Mouse (Mus musculus) ovary, adult 10 weeks (tissue): ENCODE data around the gene Clstn3. TPM values are rescaled to one million over a fixed set of nuclear protein-coding genes. Genes with fewer than 3 reads are reported as not detected.

ENCODE experiments used
- polyA plus RNA-seq: library from polyadenylated mRNA; stranded (reverse); fragments of 350-450 nt; fragmentation: Illumina TruSeq; extraction: RNeasy Lipid Tissue Mini Kit (QIAGEN cat#74804); gene quantifications from one replicate; pipeline ENCODE4 v1.2.3, GENCODE M21; 2014

Clstn3 gene
- polyA plus RNA-seq: 0.97 TPM

DNA sequence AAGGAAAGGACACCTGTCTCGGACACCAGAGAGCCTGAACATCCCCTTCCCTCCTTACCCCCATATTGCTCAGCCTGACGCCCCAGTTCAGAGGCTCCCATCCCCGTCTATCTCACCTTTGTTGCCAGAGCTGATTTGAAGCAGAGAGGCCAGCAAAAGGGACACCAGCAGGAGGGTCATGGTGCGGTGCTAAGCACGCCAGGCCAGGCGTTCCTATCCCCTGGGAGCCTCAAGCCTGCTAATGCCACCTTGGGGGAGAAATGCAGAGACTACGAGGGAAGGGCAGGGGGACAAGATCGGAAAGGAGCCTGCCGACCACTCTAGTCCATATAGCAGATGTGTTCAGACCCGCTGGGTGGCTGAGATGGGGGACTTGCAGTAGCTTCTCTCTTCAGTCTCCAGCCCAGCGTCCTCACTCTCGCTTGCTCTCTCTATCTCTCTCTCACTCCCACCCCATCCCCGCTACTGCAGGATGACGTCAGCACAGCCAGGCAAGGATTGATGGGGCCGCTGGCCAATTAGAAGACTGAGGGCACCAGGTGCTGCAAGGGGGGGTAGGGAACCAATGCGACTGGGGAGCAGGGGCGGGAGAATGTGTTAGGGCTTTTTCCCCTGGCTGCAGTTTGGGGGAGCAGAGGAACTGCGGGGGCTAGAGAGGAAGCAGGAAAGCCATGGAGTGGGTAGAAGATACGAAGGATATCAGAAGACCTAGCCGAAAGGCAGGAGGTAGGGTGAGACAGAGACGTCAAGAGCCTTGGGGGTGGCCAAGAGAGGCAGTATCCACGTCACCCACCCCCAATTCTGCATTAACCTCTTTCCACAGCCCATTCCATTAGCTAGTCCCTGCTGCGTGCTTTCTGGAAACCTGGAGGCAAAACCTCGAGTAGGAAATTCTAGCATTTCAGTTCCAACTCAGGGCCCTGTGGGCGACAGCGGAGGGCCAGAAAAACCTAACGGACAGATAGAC, at the start of gene Clstn3:
Clstn3 (minus strand) TSS at position 490 of the 967 bp plus-strand sequence.

DNA sequence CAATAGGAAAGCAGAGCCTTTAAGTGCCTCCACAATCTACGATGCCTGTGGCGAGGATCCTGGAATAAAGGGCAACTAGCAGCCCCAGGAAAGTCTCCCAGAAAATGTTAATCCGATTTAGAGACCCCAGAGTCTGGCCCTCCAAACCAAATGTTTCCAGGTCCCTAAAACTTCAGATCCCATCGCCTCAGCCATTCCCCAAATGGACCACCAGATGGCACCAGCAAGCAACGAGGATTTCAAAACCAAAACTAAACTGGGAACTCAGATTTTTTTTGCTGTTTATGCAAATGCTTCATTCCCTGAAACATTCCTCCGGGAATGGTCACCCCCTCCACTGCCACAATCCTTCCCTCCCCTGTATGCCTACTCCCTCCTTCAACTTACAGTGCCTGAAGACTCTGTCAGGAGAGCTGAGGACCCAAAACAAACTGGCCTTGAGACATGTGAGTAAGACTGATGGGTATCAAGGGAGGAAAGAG, 47.8 kb upstream of the Clstn3 start, which contains the start of gene C1ra:
C1ra (plus strand) TSS at position 51 of the 482 bp plus-strand sequence.

DNA sequence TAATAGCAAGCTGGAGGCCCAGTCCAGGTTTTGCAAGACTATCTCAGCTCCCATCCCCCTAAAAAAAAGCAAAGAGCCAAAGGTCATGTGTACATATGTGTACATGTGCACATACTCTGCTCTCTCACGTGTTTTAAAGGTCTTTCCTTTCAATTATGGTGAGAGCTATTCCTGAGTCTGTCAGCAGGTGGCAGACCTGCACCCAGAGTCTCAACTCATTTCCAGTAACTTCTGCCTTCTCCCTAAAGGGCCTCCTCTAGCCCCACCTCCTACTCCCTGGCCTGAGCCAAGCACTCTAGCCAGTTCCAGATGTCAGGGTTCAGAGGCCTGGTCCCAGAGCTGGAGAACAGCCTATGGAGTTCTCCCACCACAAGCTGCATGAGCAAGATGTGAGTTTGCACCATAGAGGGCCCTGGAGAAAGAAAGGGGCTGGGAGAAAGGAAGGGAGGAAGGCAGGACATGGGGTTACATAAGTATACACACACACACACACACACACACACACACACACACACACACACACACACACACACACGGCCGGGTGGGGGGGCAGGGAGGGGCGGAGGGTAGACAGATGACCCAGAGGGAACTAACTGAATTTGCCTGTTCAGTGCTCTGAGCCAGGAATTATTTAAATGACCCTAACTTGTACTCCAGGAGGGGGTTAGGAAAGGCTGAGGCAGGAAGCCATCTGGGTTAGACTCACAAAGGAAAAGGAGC, 28.4 kb upstream of the Clstn3 start, which contains the start of gene C1rl:
C1rl (plus strand) TSS at position 272 of the 720 bp plus-strand sequence.

DNA sequence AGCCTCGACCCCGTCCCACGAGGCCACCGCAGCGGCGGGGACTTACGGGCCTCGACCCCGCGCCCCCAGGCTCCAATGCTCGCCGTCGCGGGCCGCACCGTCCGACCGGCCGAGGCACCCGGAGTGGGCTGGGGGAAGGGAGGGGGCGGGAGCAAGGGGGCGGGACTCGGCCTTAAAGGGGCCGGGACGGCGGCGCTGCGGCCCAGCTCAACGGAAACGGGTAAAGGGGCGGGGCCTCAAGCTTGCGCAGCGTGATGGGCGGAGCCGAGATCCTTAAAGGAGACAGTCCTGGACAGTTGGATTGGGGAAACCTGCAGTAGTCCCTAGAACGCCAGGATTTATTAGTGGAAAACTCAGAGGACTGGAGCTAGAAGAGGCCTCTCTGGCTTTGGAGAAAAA, 49.7 kb downstream of the Clstn3 start, which contains the start of gene Pex5:
Pex5 (minus strand) TSS at position 141 of the 399 bp plus-strand sequence.

Other genes starting within 250 kb of the Clstn3 start
- not detected for gene Vmn2r27, start 232.9 kb downstream of the Clstn3 start, polyA plus RNA-seq
- gene Cd163, start 160.1 kb downstream of the Clstn3 start, polyA plus RNA-seq: 4.0 TPM
- 8.8 TPM for gene Pex5, start 49.7 kb downstream of the Clstn3 start, polyA plus RNA-seq
- 3.4 TPM for gene C1rl, start 28.3 kb upstream of the Clstn3 start, polyA plus RNA-seq
- 29.5 TPM for gene C1ra, start 47.6 kb upstream of the Clstn3 start, polyA plus RNA-seq
- 221 TPM for gene C1s1, start 77.6 kb upstream of the Clstn3 start, polyA plus RNA-seq
- not detected for gene C1rb, start 105.5 kb upstream of the Clstn3 start, polyA plus RNA-seq
- gene C1s2, start 171.3 kb upstream of the Clstn3 start, polyA plus RNA-seq: 0.40 TPM
- 40.5 TPM for gene Lpcat3, start 198.2 kb upstream of the Clstn3 start, polyA plus RNA-seq
- gene Emg1, start 247.4 kb upstream of the Clstn3 start, polyA plus RNA-seq: 13.2 TPM
- 26.3 TPM for gene Phb2, start 247.5 kb upstream of the Clstn3 start, polyA plus RNA-seq